Mouse (Mus musculus): Measurements from ENCODE around the gene Gm6401.
"Not testable (repeated sequence)": the region's sequence is repeated elsewhere in the genome, so short reads cannot be mapped to it uniquely, and the experiment has no call there.

DNA sequence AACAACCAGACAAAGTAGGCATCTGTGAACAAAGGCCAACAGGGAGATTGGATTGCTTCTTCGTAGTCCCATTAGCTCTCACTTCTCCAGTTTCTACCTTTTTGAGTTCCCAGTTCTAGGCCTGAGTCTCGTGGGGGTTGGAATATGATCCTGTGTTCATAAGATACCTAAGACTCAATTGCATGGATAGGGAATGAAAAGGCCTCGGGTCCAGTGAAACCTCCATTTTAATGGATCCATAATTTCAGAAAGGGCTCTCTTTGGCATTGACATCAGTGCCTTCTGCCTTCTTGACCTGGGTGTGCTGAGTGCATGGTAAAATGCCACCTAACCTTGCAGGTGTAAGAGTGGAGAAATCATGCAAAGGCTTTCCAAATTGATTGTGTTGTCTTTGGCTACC, 869 bp upstream of the Gm6401 start:
- TF ChIP-seq CTCF (IDR thresholded peaks at IDR 0.05; ENCODE audit: insufficient read depth, low read length); POLR2A (IDR thresholded peaks at IDR 0.05; ENCODE audit: borderline replicate concordance, extremely low read depth, low read depth, low read length): not testable (repeated sequence)

All from lung, adult 2 months (tissue).